Mouse (Mus musculus): ENCODE measurements around the gene Arpc4.
A peak's percentile ranks its signal among the peaks of the same experiment; 100 is the strongest.

The Arpc4 gene

DNA sequence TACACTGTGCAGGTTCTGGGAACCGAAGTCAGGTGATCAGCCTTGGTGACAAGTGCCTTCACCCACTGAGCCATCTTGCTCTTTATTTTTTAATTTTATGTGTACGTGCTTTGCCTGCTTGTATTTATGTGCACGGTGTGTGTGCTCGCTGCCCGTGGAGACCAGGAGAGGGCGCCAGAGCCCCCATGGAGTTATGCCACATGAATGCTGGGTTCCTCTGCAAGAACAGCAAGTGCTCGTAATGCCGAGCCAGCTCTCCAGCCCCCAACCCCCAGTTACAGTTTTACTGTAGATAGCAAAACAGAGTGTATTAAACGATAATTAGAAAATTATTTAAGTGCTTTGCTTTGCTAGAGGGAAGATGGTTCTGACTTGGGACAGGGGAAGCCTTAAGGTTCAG is 28.8 kb downstream of the Arpc4 start:
- peak; percentile 37 for DNase-seq

DNA sequence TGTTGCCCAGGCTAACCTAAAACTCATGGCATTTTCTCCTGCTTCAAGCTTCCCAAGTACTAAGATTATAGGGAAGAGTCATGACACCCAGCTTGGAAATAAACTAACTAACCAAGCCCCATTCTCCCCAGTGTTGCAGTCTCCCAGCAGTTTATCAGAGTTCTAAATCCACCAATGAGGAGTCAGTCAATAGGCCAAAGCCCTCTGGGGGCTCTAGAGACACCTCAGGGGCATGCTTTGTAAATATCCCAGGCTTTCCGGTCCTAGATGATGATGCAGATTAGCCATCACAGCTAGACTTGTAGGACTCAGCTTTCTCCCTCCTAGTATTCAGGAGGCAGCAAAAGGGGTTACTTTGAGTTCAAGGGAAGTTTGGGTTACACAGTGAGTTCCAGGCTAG is 32.1 kb downstream of the Arpc4 start:
- DNase-seq, result no peak

DNA sequence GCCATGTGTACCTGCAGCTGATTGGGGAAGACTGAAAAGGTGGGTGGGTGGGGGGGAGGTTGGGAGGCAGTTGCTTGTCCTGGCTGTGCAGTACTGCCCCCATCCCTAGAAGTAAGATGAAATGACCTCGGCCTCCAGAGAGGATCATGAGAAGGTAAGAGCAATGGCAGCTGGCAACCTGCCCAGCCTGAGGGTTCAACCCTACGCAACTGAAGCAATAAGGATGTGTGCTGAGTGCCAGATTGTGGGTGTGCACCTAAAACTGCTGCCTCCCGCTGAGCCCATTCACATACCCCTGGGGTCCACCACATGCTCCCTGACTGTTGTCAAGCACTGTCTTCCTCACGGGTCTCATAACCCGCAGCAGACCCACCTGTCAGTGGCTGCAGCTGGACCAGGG is 38.5 kb downstream of the Arpc4 start:
- no peak for DNase-seq

DNA sequence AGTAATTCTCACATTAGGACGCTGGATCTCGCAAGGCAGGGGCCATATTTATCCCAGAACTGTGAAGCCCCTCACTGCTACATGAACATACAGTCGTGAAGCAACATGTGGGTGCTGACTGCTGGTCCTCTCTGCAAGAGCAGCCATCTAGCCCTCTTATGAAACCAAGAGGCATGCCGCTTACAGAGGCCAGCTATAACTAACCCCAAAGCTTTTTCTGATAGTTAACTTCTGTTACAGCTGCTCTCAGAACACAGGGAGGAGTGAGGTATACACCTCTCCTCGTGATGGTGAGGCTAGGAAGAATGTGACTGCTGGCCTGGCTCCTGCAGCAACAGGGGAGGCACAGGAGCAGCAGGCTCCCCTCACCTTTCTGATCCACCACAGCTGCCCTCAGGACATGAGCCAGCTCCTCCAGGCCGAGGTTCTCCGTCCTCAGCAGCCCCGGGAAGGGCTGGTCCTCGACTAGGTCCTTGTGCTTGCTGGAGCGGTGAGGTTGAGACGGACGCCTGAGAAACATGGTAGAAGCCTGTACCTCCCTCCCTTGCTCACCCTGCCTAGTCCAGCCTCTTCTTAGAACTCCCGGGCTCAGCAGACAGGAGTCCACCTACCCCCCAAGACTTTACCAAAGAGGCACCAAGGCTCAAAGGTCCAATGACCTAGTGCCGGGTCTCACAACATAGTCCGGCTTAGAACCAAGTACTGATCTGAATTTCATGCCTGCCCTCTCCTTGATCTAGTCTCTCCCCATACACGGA is 40.7 kb downstream of the Arpc4 start:
- no peak for DNase-seq

DNA sequence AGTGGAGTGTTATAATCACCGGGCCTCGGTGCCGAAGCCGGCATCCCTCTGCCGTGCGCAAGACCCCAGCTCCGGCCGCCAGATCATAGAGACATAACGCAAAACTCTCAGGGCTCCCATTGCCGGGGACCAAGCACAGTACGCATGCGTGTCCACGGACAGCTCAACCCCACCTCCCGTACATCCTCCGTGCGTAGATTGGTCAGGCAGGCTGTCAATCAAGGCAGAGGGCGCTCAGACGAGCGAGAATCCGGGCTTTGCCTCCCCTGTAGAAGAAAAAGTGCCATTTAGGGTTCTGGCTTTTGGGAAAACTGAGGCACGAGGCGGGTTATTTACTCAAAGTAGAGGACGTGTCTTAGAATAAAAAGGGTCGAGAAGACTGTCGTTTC is 41.3 kb downstream of the Arpc4 start, which contains the start of gene Rpusd3:
Gene Rpusd3 (minus strand): TSS at position 142 of the 389 bp plus-strand sequence.
- peak; percentile 97 for DNase-seq

DNA sequence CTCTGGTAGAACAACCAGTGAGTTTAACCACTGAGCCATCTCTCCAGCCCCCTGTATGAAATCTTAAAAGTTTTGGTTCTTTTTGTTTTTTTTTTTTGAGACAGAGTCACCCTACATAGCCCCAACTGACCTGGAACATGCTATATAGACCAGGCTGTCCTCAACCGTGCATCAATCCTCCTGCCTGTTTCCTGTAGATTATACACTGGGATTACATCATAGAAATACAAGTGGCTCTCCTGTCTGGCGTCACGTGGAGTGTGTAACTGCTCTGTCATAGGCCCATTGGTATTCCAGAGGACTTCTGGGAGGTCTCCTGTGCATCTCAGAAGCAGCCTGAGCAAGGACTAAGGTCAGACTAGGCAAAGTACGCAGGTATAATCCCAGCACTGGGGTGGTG is 45.1 kb downstream of the Arpc4 start:
- no peak for DNase-seq

DNA sequence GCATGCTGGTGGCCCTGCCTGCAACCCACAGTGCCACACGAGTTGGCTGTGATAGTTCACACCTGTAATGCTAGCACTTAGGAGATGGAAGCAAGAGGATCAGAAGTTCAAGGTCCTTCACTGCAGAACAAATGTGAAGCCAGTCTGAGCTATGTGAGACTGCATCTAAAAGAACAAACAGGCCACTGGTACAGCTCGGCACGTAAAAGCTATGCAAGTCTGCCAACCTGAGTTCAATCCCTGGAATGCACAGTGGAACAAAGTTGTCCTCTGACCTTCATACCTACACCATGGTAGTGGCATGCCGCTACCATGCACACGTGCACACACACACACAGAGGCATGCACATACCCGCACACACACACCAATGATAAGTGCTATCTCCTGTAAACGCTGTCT is 46.3 kb downstream of the Arpc4 start:
- peak; percentile 39 for DNase-seq

DNA sequence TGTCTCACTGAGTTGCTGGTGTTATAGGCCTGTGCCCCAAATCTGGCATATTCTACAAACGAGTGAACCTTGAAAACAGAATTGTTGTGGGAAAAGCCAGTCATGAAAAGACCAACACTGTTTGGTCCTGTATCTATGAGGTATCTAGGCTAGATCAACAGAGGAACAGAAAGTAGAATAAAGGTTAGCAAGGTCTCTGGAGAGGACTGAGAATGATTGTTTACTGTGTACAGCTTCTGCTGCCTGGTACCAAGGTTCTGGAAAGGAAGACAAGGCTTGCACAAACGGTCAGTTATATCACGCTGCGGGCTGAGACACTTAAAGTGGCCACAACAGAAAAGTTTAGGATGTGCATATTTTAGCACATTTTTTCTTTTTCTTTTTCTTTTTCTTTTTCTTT is 48.8 kb downstream of the Arpc4 start:
- DNase-seq, result no peak

DNA sequence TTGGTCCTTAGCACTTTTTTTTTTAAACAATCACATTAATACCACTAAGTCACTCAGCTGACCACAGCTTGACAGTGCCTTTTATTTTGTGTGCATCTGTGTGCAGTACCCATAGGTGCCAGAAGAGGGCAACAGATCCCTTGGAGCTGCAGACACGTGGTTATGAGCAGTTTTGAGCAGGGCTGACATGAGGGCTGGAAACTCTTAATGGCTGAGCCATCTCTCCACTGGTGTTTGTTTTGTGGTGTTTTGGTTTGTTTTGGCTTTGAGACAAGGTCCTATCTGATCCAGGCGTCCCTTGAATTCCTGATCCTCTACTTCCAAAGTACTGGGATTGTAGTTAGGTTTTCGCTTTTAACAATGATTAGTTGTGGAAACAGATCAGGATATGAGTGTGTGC is 49.5 kb downstream of the Arpc4 start:
- DNase-seq, result peak; percentile 55

DNA sequence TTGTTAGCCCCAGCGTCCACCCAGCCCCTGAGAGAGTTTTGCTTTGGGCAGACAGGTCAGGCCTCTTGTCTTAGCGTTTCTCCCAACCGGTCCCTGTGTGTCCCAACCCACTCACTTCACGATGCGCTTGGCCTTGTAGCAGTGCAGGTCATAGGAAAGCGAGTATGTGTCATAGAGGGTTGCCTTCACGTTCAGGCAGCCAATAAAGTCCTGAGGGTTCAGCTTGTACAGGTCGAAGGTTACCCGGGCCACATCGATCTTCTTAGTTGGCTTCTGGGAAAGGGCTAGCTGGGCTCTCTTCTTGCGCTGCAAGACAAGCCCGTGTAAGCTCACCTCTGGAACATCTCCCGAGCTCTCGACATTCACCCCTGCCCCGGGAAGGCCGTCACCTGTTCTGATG is 50.1 kb downstream of the Arpc4 start:
- DNase-seq, result no peak

DNA sequence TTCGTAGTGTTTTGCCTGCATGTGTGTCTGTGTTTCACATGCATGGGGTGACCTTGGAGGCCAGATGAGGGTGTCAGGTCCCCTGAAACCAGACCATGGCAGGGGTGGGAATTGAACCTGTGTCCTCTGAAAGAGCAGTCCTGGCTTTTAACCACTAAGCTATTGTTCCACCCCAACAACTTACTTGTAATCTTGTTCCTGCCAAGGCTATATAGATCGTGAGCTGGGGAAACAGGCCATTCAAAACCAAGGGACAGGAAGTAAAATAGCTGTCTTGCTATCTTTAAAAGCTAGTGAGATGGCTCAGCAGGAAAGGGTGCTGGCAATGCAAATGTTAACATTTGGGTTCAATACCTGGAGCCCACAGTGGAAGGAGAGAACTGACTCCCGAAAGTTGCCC is 52.0 kb downstream of the Arpc4 start:
- DNase-seq, result no peak

DNA sequence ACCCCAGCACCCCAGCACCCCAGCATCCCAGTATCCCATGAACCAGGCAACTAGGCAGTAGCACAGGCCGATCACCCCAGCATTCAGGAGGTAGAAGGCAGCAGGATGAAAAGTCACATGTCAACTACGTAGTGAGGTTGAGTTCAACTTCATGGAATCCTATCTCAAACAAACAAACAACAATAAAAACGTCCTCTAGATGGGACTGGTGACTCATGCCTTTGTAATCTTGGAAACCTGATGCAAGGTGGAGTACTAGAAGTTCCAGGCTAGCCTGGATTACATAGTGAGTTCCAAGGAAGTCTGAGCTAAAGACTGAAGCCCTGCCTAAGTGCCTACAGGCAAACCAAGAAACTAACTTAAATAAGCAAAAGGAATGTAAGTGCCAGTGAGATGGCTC is 52.9 kb downstream of the Arpc4 start:
- DNase-seq, result no peak

DNA sequence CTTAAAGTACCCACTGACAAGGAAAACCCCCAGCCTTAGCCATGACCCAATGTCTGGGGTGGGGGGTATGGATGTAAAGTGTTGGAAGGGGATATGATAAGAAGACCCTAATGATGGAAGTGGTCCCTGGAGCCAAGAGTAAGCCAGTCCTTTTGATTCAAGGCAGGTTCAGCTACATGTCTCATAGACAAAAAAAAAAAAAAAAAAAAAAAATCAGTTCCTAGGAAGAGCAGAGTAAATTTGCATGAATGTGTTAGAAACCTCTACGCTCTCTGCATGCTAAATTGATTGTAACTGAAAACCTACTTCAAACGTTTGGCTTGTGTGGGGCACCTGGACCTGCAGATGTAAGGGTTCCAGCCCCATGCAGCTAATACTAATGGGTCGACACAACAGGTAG is 53.9 kb downstream of the Arpc4 start:
- no peak for DNase-seq

DNA sequence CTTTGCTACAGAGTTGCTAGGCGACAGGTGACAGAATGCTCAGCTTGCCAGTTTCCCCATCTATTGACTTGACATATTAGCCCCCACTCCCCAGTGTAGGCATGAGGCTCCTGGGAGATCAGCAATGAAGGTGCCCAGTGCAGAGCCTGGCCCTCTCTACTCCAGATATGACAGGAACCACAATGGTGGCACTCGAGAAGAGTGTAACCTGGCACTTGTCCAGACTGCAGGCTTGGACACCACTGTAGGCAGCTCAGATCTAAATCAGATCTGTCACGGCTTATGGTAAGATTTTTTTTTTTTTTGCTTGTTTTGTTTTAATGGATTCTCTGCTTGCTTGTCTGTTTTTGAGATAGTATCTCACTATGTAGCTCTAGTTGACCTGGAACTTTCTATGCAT is 55.7 kb downstream of the Arpc4 start:
- no peak for DNase-seq

DNA sequence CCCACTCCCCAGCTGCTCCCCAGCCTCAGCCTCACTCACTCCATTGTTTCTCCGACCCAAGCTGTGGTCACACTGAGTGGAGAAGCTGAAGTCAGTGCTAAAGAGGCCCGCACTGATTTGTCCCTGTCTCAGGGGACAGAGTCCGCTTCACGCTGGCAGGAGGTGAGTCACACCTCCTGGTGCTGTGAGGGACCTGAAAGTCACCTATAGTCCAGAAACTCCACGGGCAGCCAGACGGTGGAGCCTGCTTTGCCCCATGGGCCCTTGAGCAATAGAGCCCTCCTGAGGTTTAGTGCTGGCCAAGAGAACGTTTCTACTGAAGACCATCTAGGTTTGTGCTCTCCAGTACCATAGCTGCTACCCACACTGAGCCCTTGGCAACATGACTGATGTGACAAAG is 56.8 kb downstream of the Arpc4 start:
- DNase-seq, result no peak

DNA sequence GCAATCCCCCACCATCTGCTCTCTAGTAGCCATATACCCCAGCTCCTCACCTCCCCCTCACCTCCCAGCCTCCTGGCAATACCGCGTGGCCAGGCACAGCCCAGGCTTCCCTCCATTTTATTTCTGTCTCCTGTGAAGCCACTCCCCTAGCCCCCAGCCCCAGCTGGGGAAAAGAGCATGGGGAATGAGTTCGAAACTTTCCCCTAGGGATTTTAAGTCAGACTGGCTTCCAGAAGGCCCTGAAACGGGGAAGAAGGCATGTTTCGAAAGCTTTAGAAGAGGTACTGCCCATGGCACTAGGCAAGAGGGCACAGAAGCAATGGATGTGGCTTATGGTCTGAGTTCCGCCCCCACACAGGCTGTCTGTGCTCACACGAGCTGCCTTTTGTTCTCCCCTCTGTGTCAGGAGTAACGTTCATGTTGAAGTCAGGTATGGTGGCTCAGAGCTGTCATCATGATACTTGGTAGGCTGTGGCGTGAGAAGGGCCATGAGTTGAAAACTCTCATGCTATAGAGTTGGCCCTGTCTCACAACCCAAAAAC is 57.8 kb downstream of the Arpc4 start, which contains the start of gene Cidec:
Gene Cidec (minus strand): TSS at position 97 of the 542 bp plus-strand sequence.
- no peak for DNase-seq

DNA sequence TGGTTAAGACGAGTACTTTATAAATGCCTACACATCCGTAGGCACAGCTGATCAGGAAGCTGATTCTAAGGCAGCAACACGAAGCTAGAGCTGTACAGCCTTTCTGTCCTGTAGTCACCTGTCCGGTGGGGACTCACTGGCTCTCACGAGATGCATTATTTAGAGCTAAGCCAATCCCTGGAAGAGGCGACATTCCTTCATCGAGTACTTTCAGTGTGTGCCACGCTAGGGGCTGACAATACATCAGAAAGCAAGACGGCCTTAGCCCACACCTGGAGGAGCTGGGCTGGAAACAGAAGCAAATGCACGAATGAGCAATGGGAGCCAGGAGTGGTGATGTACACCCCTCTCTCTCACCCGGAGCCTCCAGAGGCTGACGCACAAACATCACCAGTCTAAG is 59.2 kb downstream of the Arpc4 start:
- DNase-seq, result no peak

DNA sequence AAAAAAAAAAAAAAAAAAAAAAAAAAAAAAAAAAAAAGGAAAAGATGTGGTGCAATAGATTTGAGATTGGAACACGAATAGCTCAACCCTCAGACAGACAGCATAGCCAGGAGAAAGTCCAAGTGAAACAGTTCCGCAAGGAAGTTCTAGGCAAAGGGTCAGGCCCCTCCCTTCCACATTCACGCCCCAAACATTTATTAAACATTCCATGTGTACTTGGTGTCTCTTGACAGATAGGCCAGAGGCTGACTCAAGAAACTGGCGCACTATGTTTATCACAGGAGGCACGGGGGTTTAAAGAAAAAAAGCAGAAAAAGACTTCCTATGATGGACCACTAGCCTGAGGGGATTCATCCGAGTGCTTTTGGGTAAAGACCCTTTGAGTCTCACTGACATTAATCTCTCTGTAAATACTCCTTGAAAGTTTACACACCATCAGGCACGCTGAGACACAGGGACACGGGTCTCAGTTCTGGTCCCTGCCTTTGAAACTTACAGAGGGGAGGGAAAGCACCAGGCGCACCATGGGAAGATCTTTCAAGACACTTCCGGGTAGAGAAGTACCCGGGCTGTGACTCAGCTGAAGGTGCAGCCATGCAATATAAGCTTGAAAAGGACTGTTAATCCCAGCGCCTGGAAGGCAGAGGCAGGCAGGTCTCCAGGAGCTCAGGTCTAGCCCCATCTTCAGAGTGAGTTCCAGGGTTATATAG is 61.0 kb downstream of the Arpc4 start:
- DNase-seq, result peak; percentile 43
